Mouse (Mus musculus) left cerebral cortex, adult 9 months (tissue): ENCODE measurements around the gene Cenpx.
A peak's percentile ranks its signal among the peaks of the same experiment; 100 is the strongest.
"Not testable (repeated sequence)": the region's sequence is repeated elsewhere in the genome, so short reads cannot be mapped to it uniquely, and the experiment has no call there.

ENCODE experiments used
- DNase-seq, 2 experiments: peaks; one replicate each; pipeline ENCODE4 v3.0.0; 2022; ENCODE audit warnings: low spot score in 2 of 2

Cenpx gene

DNA sequence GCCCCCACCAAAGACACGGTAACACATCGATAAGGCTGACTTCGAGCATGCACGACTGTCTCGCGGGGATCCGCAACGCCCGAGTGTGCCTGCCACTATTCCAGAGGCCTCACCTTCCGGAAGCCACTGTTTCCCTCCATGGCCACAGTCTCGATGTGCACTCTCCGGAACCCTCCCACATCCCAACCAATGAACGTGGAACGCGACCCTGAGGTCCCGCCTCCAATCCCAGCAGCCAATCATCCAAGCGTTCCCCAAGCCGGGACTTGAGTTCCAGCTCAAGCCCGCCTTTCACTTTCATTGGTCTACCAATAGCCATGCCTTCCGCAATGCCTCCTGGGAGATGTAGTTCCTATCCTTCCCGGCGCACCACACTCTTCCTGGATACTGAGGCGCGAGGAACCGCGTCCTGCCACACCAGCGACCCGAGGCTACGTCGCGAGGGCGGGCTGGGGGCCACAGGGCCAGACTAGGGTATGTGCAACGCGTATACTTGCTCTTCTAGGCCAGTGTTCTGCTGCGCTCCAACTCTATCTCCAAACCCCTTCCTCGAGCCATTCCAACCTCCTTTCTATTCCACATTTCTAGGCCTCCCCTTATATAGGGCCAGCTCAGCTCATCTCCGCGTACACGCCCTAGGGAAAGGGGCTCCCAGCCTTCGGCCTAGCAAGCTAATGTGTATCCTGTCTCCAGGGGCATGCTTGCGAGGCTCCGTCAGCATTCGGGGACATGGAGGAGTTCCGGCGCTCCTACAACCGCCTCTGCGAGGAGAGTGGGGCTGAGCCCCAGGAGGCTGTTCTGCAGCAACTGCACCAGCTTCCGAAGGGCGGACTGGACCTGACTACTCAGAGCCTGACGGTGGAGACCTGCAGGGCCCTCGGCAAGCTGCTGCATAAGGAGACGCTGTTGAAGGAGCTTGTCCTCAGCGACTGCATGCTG lies at the start of gene Cenpx, which contains the start of gene Lrrc45:
TSS of gene Cenpx (minus strand) at position 159 of the 939 bp plus-strand sequence.
TSS of gene Lrrc45 (plus strand) at position 346 of the 939 bp plus-strand sequence.
- peak; percentile 97 to 99 for DNase-seq

DNA sequence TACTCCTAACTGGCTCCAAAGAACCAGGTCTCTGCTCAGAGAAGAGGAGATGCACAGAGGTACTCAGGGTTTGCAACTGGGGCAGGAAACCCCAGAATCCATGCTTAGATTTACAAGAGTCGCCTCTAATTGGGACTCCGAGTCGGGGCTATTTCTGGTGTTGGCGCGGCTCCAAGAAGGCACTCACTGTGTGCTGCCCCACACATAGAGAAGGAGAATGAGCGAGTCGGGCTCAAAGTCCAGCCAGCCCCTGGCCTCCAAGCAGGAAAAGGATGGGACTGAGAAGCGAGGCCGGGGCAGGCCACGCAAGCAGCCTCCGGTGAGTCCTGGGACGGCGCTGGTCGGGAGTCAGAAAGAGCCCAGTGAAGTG lies 49.1 kb upstream of the Cenpx start, which contains the start of gene Hmga1b:
TSS of gene Hmga1b (plus strand) at position 123 of the 370 bp plus-strand sequence.
- DNase-seq: not testable (repeated sequence)

DNA sequence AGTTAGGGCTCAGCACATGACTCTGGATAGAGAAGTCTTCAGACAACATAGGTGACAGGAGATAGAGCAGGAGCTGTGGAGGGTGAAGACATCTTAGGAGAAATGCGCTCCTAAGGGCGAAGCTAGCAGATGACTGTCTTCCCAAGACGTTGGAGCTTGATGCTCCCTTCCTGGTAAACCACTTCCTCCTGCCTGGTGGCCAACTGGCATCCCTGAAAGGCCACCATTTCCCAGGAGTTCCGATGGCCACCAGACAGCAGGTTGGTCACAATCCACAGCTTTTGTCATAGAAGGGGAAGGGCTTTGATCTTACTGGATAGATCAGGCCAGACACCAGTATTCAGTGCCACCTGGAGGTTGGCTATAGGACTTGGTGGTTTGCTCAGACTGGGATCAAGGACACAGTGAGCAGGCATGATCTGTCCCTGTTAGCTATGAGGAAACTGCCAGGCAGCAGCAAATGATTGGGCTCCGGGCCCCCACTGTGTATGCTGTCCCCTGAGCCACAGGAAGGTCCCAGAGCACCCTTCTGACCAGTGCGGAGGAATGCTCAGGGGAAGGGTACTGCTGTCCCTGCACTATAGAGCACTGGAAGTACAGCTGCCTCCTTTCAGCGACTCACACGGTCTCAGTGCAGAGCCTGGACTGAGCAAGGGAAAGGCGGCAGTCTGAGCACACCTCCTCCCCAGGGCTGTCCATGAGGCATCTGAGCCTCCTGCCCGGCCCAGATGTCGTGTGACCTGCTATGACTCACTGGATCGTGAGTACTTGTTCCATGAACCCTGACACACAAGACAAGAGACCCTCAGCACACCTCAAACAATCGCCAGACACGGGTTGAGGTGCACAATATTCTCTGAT lies 48.5 kb upstream of the Cenpx start:
- no peak for DNase-seq

DNA sequence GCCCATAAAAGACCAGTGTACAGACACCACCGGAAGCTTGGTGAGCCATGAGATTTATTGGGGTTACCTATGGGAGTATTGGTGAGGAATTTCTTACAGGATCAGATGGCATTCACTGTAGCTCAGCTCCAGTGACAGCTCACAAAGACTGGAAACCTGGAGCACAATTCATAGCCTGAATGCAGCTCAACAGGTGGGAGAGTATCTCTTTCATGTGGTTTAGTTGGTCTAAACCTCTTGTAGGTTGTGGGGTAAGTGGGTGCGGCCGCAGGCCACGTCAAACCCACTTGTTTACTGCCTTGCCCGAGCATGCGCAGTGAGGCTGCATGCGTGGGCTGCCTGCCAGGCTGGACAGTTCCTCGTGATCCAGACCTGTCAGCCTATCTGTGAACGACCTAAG lies 46.7 kb upstream of the Cenpx start:
- DNase-seq: no peak

DNA sequence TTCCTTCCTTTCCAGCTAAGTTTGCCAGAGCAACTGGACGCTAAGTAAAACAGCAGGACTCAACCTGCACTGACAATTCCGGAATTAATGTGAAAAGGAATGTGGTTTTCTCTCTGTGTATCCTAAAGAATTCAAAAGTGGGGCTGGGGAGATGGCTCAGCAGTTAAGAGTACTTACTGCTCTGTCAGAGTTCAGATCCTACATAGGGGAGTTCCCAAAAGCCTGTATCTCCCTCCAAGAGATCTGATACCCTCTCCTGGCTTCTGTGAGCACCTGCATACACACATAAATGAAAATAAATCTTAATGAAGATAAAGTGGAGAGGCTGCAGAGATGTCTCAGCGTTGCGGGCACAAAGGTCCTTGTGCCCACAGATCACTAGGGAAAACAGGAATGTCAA lies 38.1 kb upstream of the Cenpx start:
- DNase-seq: no peak

DNA sequence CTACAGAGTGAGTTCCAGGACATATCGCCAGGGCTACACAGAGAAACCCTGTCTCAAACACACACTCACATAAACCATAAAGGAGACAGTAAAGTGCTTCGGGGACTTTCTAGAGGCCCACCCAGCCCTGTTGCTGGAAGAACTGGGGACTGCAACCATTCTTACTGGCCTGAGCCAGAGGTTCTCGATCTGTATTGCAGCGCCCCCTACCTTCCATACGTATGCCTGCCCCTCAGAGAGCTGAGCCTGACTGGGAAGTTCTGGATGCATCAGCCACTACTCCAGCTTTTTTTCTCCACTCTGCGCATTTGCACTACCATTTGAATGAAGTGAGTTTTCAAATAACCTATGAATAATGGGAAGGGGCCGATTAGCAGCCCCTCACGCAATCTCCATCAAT lies 35.9 kb upstream of the Cenpx start:
- DNase-seq: no peak

DNA sequence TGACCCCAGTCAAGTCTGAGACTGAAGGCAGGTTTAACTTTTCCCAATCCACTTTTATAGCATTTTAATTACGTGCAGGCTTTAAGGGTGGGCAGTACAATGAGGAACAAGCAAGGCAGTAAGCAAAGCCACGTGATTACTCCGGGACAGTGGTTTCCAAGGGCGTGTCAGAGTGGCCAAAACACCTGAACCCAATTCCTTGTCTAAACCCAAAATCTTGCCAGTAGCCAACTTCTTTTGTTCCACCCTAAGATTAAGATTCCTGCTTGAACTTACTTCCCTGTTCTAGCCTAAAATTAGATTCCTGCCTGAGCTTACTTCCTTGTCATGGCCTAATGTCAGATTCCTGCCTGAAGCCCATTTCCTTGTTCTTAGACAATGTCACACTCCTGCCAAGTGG lies 34.4 kb upstream of the Cenpx start:
- no peak for DNase-seq

DNA sequence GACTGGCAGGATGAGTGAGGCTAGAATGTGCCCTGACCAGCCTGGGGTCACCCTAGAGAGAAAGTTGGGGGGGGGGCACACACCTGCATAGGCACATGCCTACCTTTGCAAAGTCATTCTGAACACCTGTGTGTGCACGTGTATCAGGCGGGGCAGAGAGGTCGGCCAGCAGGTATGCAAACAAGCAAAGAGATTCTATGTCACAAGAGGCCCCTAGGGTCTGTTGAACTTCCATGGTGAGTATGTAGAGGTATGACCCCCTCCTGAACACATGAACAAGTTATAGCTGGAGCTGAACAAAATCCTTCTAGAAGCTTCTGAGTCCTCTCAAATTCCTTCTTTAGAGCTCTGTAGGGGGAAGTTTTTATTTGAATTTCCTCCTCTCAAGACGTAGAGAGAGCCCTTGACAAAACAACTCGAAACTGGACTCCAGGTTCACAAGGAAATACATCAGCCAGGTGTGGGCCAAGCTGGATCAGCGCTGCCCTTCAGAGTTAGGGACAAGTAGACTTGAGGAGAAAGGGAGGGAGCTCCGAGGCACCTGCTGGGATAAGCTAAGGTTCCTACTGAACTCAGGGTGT lies 30.7 kb upstream of the Cenpx start:
- no peak for DNase-seq

DNA sequence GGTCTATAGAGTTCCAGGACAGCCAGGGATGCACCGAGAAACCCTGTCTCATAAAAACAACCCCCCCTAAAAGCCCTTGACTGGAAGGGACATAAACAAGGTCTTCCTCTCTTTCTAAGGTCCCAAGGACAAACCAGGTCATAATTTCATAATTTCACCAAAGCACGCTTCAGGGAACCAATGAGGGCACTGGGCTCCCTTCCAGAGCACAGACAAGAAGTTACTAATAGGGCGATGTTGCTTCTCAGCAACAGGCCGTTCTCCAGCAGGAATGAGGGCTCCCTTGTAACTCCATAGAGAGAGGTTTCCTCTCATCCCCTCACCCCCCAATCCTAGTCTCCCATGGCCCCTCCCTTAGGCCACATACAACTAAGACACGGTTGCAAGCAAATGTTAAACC lies 27.4 kb upstream of the Cenpx start:
- DNase-seq: no peak

DNA sequence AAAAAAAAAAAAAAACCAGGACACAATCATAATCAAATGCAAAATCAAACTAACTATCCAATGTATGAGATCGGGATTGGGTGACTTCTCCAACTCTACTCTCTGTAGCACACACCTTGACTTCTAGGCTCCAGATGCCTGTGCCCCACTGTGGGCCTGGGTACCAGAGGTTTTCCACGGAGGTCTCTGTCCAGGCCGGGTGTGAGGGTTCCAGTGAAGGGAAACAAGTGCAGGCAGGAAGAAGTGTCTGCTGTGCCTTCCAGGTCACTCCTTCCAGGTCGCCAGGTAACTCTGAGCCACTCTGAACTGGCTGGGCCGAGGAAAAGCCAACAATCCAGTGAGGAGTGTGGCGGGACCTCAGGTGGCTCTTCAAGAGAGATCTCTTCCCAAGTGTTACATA lies 22.9 kb upstream of the Cenpx start:
- no peak for DNase-seq

DNA sequence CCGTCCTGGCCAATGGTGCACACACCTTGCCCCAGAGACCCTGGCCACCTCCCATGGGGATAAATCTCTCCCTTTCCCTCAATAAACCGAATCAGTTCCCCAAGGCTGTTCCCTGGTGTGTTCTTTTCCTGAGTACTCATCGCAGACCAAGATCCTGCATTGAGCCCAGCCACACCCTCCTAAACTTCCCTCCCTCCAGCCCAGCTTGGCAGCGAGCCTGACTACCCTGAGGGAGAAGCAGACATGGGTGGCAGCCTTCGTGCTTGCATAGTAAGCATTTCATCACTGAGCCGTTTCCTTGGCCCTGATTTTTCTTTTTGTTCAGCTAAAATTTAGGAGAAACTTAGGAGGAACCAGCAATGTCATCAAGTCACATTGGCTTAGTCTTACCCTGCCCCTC lies 20.0 kb upstream of the Cenpx start:
- no peak for DNase-seq

DNA sequence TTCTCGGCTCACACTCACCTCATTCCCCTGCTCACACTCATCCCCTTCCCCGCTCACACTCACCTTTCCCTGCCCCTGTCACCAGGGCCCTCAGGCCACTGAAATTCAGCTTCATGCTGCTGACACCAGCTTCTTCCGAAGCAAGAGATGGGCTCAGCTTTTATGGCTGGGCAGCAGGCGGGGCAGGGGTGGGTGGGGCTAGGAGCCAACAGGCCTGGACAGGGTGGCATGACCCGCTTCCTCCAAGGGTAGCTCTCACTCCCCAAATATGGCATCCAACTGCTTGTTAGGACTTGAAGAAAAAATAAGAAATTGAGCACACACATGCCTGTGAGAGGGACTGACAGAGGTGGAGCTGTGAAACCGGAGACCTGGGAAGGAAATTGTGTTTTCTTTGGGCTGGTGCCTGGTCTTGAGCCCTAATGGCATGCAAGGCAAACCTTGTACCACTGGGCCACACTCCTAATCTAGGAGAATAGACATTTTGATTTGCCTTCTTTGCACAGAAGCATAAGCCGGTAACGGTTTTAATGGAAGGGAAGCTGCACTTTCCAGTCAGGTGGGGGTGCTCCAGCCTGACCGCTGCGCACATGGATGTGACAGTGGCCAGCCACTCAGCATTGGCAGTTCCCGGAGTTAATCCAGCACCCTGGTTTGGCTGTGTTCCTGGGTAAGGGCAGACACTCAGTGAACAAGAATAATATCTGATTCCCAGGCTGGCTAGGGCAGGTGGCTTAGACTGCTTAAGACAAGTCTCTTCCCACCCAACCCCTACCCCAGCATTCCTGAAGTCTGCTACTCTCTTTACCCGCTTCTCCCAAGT lies 18.5 kb upstream of the Cenpx start, which contains the start of gene Cbr2:
TSS of gene Cbr2 (minus strand) at position 257 of the 823 bp plus-strand sequence.
- no peak for DNase-seq

DNA sequence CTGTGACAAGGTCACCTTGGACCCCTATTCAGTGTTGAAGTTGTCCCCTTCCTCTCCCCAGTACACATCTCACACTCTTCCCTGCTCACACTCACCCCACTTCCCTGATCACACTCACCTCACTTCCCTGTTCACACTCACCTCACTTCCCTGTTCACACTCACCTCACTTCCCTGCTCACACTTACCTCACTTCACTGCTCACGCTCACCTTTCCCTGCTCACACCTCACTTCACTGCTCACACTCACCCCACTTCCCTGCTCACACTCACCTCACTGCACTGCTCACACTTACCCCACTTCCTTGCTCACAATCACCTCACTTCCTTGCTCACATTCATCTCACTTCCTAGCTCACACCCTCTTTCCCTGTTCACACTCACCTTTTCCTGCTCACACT lies 17.9 kb upstream of the Cenpx start:
- DNase-seq: no peak

DNA sequence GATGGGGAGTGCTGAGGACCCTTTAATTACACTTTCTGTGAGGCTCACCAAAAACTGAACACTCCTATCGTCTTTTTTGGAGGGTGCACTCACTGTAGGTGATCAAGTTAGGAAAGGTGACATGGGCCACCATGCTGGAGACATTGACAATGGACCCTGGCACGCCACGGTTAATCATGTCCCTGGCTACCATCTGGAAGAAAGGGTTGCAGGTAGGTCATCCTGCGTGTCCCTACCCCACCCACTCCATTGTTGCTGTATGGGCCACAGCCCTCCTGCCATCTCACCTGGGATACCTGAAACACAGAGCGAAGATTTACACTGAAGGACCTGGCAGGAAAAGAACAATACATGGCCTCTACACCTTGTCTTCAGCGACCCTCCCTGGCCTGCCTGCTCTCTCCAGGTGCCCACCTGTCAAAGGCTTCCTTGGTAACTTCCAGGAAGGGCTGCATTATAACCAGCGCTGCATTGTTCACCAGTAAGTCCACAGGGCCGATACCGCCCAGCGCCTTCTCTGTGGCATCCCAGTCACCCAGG lies 16.9 kb upstream of the Cenpx start:
- no peak for DNase-seq

DNA sequence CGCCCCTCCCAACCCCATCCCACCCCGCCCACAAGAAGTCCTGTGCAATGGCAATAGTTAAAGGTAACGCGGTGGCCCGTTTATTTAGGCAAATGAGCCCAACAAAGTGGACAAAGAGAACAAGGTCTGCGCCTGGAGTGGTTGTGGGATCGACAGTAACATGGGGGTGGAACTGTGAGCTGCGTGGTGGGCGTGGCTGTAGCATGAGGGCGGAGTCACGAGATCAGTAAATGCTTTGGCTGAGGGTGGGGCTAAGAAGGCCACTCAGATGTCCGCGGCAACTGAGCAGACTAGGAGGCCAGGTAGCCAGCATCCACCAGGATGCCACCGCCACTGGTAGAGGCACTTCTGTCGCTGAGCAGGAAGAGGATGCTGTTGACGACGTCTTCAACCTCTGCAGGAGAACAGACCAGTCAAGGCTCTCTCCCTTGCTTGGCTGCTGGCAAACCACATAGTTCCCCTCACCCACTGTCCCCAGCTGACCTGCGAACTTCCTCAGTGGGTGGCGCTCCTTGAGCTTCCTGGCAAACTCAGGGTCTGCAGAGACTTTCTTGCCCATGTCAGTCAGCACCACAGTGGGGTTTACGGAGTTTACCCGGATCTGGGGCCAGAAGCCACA lies 16.0 kb upstream of the Cenpx start:
- DNase-seq: not testable (repeated sequence)

DNA sequence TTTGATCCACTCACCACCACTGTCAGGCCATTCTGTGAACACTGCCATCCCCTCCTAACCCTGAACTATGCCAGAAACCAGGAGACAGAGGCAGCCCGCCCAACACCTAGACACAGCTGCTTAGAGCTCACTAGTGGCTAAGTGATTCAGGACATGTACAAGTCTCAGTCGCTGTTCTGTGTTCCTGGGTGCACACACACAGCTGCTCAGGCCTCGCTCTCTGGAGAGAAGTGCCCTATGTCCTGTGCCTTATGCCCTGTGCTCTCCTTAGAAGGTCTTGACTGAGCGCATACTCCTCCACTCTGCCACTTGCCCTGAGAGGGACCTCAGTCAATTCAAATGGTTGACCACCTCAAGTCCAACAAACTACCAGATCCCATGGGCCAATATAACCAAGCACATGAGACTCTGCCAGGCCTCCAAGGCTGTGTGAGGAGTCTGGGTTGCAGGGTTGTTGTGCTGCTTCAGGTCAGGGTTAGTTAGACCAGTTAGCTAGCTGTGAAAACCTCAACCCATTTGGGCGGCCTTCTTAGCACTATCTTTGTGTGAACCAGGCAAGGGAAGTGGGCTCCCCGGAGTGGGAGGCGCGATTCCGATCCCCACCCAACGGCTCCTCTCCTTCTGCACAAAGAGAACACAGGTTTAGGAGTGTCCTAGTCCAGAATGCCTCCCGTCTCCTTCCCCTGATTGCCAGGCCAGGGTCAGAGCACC lies 15.1 kb upstream of the Cenpx start:
- DNase-seq: no peak

DNA sequence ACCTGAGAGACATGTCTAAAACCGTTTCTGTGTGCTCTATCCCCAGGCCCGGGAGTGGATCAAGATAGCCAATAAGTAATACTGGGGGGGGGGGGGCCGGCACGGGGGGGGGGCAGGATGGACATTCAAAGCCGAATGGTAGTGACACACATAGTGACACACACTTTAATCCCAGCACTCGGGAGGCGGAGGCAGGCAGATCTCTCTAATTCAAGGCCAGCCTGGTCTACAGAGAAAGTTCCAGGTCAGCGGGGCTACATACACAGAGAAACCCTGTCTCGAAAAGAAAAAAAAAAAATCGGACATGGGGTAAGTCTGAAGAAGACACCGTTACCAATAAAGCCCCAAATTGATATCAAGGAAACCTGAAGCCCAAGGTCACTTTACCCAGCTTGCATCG lies 14.0 kb upstream of the Cenpx start:
- DNase-seq: no peak

DNA sequence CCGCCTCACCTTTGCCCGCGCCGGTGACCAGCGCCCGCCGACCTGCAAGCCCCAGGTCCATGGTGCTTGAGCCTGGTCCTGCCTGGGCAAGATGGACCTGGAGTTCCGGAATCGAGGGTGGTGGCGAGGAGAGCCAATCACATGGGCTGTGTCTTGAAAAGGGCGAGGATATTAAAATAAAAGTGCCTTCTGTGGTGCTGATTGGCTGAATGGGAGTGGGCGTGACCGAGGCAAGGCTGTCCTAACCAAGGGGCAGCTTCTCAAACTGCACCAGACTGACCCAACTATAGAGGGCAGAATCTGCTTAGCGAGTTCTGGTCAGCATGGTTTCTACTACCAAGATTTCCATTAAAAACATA lies 13.6 kb upstream of the Cenpx start, which contains the start of gene Dcxr:
TSS of gene Dcxr (minus strand) at position 113 of the 359 bp plus-strand sequence.
- DNase-seq: peak in 1 of 2 experiments; percentile 81

DNA sequence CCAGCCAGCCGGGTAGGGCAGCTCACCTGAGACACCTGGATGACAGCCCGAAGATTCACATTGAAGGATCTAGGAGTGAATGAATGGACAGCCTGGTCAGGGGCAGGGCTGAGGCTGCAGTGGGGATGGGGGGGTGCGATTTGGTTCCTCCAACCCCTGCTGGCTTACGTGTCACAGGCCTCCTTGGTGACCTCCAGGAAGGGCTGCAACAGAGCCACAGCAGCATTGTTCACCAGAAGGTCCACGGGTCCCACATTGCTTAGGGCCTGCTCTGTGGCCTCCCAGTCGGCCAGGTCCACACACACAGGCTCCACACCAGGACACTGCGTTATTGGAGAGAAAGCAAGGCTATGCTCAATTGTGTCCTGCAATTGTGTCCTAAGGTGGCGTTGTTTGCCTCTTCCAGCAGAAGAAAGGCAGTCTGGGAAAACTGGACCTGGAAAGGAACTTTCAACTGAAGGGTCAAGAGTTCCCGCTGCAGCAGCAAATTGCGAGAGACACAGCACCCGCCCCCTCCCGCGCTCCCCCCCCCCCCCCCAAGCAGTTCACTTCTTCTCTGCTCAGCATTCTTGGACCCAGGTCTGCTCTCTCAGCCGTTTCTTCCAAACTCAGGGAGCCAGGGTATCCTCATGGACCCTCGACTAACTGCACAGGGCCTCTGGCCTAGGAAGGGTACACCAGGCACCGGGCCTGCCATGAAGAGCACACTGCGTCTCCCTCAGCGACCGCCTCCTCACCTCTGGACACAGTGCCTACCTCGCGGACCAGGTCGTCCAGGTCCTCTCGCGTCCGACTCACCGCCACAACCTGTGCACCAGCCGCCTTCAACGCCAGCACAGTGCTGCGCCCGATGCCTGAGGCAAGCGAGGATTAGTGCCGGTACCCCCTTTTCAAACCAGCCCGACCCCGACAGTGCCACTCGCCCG lies 13.0 kb upstream of the Cenpx start:
- no peak for DNase-seq
